Comparison of ENCODE assay signal across 8 mouse cellular contexts in the genomic region with DNA sequence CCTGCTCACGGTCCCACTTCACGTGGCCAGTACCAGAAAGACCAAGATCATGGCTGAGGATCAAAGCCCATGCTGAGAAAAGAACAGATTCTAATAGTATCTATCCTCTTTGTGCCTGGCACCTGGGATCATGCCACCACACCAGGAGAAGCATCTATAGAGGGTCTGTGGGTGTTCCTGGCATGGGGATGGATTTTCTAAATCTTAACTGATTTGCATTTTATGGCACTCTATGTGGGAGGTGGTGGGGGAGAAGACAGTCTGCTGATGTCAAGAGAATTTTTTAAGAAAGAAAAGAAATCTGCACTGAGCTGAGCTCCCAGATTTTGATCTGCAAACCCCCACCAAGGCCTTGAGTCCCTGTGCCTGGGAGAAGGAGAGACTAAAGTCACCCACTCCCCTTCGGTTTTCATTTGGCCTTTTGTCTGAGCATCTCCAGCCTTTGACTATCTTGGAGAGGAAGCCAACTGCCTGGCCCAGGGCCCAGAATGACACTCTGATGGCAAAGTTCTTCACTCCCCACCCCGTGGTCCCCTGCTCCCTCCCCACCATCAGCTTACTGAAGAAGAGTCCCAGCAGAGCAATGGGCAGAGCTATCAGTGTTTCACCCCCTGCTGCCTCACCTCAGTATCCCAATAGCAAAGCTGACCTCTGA. TPM values are rescaled to one million over a fixed set of nuclear protein-coding genes. Genes with fewer than 3 reads are reported as not detected.
DNase-seq lines count a peak whose midpoint lies in the region; ATAC-seq and TF ChIP-seq lines count a peak whose summit lies in the region.

No protein-coding gene starts in this region.

- no peak for TF ChIP-seq CTCF in gastrocnemius, adult 2 months (IDR thresholded peaks at IDR 0.05)

- intact Hi-C loops in gastrocnemius, adult 2 months (cut with DNase I): no loop called here

- H3K4me2 ChIP-seq in heart, embryonic 16.5 days (ENCODE audit: low read depth, low read length): peak overlapping the region; percentile 79
- peak overlapping the region; percentile 86 for H3K4me2 ChIP-seq in midbrain, embryonic 12.5 days (replicated peaks)

- 37% methylated on average over 4 of the region's 4 CpGs for WGBS in heart, embryonic 16.5 days
- 48% methylated on average over 4 of the region's 4 CpGs for WGBS in midbrain, embryonic 12.5 days

- no peaks in the 10 kb centered on the region for H3K36me3 ChIP-seq in heart, embryonic 16.5 days (ENCODE audit: control insufficient read depth, insufficient read depth)
- H3K36me3 ChIP-seq in midbrain, embryonic 12.5 days: no peaks in the 10 kb centered on the region

- DNase-seq in gastrocnemius, adult 2 months: peak; percentile 38
- DNase-seq in gastrocnemius, adult 8-10 months (ENCODE audit: low spot score in 2 of 2): no peak
- peak; percentile 83 to 89 for DNase-seq in cerebellum, postnatal 10 days
- no peak for DNase-seq in spleen, postnatal 14 days (ENCODE audit: low spot score in 2 of 2)
- no peak for DNase-seq in urinary bladder, postnatal 36 days (ENCODE audit: low spot score in 2 of 2)
- DNase-seq in gastrocnemius, postnatal 25 days: no peak

- ATAC-seq in heart, embryonic 16.5 days (replicated peaks; ENCODE audit: extremely low read depth, insufficient read depth, low FRiP score): no peak
- no peak for ATAC-seq in midbrain, embryonic 12.5 days (ENCODE audit: low FRiP score, low read depth)

- H3K27me3 ChIP-seq in heart, embryonic 16.5 days (ENCODE audit: control insufficient read depth, insufficient read depth, low read length): no peaks in the 10 kb centered on the region
- peaks cover 49% of the 10 kb centered on the region for H3K27me3 ChIP-seq in midbrain, embryonic 12.5 days

- peaks cover 30% of the 10 kb centered on the region for H3K4me1 ChIP-seq in heart, embryonic 16.5 days (ENCODE audit: control insufficient read depth, insufficient read depth, low read length)
- H3K4me1 ChIP-seq in midbrain, embryonic 12.5 days: peaks cover 22% of the 10 kb centered on the region

- H3K9ac ChIP-seq in heart, embryonic 16.5 days (ENCODE audit: low read length): peak overlapping the region; percentile 4; the same call in 1 of the 2 replicates
- no peak overlapping the region for H3K9ac ChIP-seq in midbrain, embryonic 12.5 days (replicated peaks)

- H3K9me3 ChIP-seq in heart, embryonic 16.5 days (replicated peaks; ENCODE audit: control insufficient read depth, low read length): no peaks in the 10 kb centered on the region
- H3K9me3 ChIP-seq in midbrain, embryonic 12.5 days: no peaks in the 10 kb centered on the region

- H3K4me3 ChIP-seq in gastrocnemius, adult 2 months: peak overlapping the region; percentile 81
- peak overlapping the region; percentile 68 for H3K4me3 ChIP-seq in heart, embryonic 16.5 days (ENCODE audit: low read length)
- H3K4me3 ChIP-seq in midbrain, embryonic 12.5 days: no peak overlapping the region

- peak overlapping the region; percentile 92 for H3K27ac ChIP-seq in gastrocnemius, adult 2 months
- H3K27ac ChIP-seq in heart, embryonic 16.5 days (ENCODE audit: low read length): no peak overlapping the region
- no peak overlapping the region for H3K27ac ChIP-seq in midbrain, embryonic 12.5 days (replicated peaks)

RNA-seq across cellular contexts. Expression of a gene that starts 2.1 kb away (rescaled TPM):
- total RNA-seq in gastrocnemius, adult 2 months (2021): 1 to 10 TPM; 2.9 to 4.5 TPM
- 1 to 10 TPM; 2.5 to 4.4 (median 3.1) TPM for total RNA-seq in gastrocnemius, adult 8-10 months (2022)
- polyA plus RNA-seq in heart, embryonic 16.5 days (2015; fragmentation: Nextera tagmentation; extraction: Ambion mirVana): 2.9 and 3.3 TPM in 2 replicates
- 1.3 and 1.5 TPM in 2 replicates for polyA plus RNA-seq in midbrain, embryonic 12.5 days (2016; fragmentation: Nextera tagmentation; extraction: Ambion mirVana)
- total RNA-seq in gastrocnemius, postnatal 25 days (2021): 1 to 10 TPM; 2.6 to 6.0 TPM

RNA-seq across cellular contexts. Expression of a gene that starts 19.1 kb away (rescaled TPM):
- 10 to 100 TPM; 10.7 to 10.9 TPM for total RNA-seq in gastrocnemius, adult 2 months (2021)
- 10 to 100 TPM in 3 of 4 experiments, 1 to 10 TPM in 1; 8.9 to 13.5 (median 11.1) TPM for total RNA-seq in gastrocnemius, adult 8-10 months (2022)
- 20.9 and 22.4 TPM in 2 replicates for polyA plus RNA-seq in heart, embryonic 16.5 days (2015; fragmentation: Nextera tagmentation; extraction: Ambion mirVana)
- polyA plus RNA-seq in midbrain, embryonic 12.5 days (2016; fragmentation: Nextera tagmentation; extraction: Ambion mirVana): 39.7 and 42.4 TPM in 2 replicates
- total RNA-seq in gastrocnemius, postnatal 25 days (2021): 1 to 10 TPM; 7.8 to 8.1 TPM

Comparison
In these comparisons a context has a peak if more than half of its experiments do, and no peak if none do; other contexts are left out.
1. DNase-seq: peak in gastrocnemius, adult 2 months (single experiment) and cerebellum, postnatal 10 days (2 of 2); none in gastrocnemius, adult 8-10 months (0 of 2), spleen, postnatal 14 days (0 of 2), urinary bladder, postnatal 36 days (0 of 2) and gastrocnemius, postnatal 25 days (single experiment).